Mouse (Mus musculus) testis, adult 2 months (tissue): ENCODE data around the gene Dscam.

Experiments
- CTCF ChIP-seq: fragments of 200-500 bp; IDR thresholded peaks from 2 replicates; pipeline ENCODE4 v1.5.1; 2012; ENCODE audit warnings: low read depth, mild to moderate bottlenecking, inconsistent platforms, low read length, moderate library complexity; ENCODE audit not compliant: control insufficient read depth, insufficient read depth, insufficient replicate concordance
- POLR2A ChIP-seq: fragments of 200-500 bp; IDR thresholded peaks from 2 replicates; pipeline ENCODE4 v1.6.1; 2012; ENCODE audit warnings: low read depth, mild to moderate bottlenecking, inconsistent platforms, low read length, moderate library complexity; ENCODE audit not compliant: control insufficient read depth

DNA sequence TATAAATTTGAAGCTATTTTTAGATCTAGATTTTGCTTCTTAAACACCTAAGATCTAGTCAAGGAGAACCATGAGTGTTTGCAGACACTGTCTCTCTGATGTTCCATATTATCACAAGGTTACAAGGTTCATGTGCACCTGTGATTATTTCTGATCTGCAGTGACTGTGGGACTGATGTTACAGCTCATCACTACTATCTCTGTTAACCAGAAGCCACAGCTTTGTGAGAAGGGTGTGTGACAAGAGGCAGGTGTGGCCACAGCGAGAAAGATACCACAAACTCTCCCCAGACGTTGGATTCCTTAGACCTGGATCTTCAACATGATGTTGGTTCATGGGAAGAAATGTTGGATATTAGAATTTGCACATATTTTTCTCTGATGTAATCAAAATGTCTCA is 263.9 kb downstream of the Dscam start:
- TF ChIP-seq CTCF (no peak), POLR2A (no peak)
